Mouse (Mus musculus): ENCODE data around the gene Rnf8.

The Rnf8 gene

GRCm38 (mm10) chr17:29682261-29682660, 67.7 kb downstream of the Rnf8 start:
- DNase-seq: no peak

GRCm38 (mm10) chr17:29683127-29683526, 68.5 kb downstream of the Rnf8 start:
- DNase-seq: no peak

DNA sequence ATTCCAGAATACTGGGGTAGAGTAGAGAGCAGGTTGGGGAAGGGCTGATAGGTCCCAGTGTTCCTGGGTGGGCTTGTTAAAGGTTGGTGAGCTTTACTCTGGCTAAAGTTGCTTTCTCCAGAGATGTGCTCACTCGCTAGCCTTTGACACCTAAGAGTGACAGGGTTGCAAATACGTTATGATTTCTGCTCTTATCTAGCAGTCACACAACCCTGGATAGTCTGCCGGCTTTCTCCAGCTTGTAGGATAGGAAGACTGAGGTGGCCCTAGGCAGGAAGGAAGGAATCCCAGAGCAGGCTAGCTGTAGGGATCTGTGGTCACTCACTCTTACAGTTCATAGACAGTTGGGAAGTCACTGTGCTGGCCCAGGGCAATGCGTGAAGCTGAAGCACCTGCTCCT, 69.7 kb downstream of the Rnf8 start:
- no peak for DNase-seq

- DNase-seq: no peak
These were observed 72.2 kb downstream of the Rnf8 start for GRCm38 (mm10) chr17:29686771-29687170.

- no peak for DNase-seq
These were observed 72.8 kb downstream of the Rnf8 start for GRCm38 (mm10) chr17:29687373-29687772.

DNA sequence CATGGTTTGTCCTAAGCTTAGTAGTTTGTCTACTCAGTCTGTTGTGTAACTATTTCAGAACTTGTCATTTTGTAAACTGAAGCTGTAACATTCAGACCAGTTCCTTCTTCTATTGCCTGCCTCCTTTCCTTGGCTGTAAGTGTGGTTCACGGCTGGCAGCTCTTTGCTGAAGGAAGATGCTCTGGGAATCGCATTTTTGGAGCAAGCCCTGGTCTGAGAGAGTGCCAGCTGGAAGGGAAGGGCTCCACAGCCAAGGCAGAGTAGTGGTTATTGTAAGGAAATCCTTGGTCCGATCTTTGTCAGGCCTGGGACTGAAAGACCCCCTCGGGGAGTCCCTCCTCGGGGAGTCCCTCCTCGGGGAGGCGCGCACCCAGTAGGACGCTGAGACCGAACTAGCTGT, 74.0 kb downstream of the Rnf8 start:
- no peak for DNase-seq

DNA sequence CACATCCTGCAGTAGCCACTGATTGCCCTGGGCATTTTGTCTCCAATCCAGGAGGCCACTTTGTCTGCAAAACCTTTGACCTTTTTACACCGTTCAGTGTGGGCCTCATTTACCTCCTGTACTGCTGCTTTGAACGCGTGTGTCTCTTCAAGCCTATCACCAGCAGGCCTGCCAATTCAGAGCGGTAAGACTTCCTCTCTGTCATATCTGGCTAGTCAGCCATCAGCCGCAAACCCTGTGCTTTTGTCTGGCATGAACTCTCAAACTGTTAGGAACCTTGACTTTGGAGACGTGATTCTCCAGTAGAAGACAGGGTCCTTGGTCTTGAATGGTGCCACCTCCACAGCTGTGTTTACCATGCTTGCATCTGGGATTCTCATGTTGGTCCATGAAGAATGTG, 75.7 kb downstream of the Rnf8 start:
- DNase-seq: no peak

GRCm38 (mm10) chr17:29692827-29693226, 78.2 kb downstream of the Rnf8 start:
- DNase-seq: no peak

DNA sequence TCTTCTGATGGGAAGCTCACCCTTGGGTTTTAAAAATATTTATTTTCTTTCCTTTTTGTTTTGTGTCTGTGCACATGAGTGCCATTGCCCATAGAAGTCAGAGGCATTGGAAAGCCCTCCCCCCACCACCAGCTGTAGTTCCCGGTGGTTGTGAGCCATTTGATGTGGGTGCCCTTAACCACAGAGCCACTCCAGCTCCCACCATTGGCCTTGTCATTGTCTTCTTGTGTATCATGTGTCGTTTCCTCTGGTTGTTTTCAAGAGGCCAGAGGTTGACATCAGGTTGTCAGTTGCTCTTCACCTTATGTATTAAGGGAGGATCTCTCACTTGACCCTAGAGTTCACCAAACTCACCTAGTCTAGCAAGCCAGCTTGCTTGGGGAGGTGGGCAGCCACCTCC, 79.0 kb downstream of the Rnf8 start:
- DNase-seq: no peak

DNA sequence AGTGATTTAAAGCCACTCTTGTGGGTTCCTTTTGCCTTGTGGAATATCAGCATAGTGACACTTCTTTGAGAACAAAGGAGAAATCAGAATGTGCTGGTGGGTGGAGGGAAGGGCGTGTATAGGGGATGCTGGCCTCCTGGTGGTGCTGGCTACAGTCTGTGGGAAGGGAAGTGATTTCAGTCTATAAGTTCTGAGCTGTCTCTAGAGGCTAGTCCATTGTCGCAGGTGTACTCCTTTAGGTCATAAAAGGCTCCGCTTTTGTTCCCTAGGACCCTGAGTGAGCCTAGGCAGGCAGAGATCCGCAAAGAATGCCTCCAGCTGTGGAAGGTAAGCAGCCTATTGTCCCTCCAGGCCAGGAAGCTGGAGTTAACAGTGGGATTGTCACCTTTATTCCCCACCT, 79.9 kb downstream of the Rnf8 start:
- no peak for DNase-seq
